Mouse (Mus musculus) liver, embryonic 16.5 days (tissue): ENCODE data around the gene Grk2. TPM values are rescaled to one million over a fixed set of nuclear protein-coding genes. Genes with fewer than 3 reads are reported as not detected.

Source experiments
- ATAC-seq: fragments of 200-750 bp; cut with Nextera tagmentation; 2 replicates; pipeline ENCODE4 v1.8.0; 2017; ENCODE audit warnings: low read depth, mild to moderate bottlenecking, moderate number of reproducible peaks, moderate library complexity
- H3K27ac ChIP-seq: fragments of 300-500 bp; sonication (generic); 2 replicates; pipeline ENCODE4 v1.5.1; 2014; ENCODE audit warnings: mild to moderate bottlenecking, low read length
- H3K27me3 ChIP-seq: fragments of 300-500 bp; sonication (generic); 2 replicates; pipeline ENCODE4 v1.6.1; 2014; ENCODE audit warnings: low read depth, low read length, mixed read lengths; ENCODE audit not compliant: control insufficient read depth, insufficient read depth
- H3K36me3 ChIP-seq: fragments of 300-500 bp; sonication (generic); 2 replicates; pipeline ENCODE4 v1.6.1; 2014; ENCODE audit warnings: mild to moderate bottlenecking; ENCODE audit not compliant: control insufficient read depth, insufficient read depth
- H3K4me1 ChIP-seq: fragments of 300-500 bp; sonication (generic); 2 replicates; pipeline ENCODE4 v1.6.1; 2014; ENCODE audit warnings: low read depth, low read length, mixed read lengths; ENCODE audit not compliant: control insufficient read depth
- H3K4me2 ChIP-seq: fragments of 300-500 bp; sonication (generic); 2 replicates; pipeline ENCODE4 v1.6.1; 2014; ENCODE audit warnings: low read depth, low read length, mixed read lengths
- H3K4me3 ChIP-seq: fragments of 300-500 bp; sonication (generic); 2 replicates; pipeline ENCODE4 v1.5.1; 2014; ENCODE audit warnings: low read depth, mild to moderate bottlenecking, low read length
- H3K9ac ChIP-seq: fragments of 300-500 bp; sonication (generic); 2 replicates; pipeline ENCODE4 v1.6.1; 2014; ENCODE audit warnings: low read depth, low read length
- H3K9me3 ChIP-seq: fragments of 300-500 bp; sonication (generic); replicated peaks from 2 replicates; pipeline ENCODE4 v1.6.1; 2016; ENCODE audit warnings: low read length; ENCODE audit not compliant: control insufficient read depth
- WGBS: fragments of 180-500 bp; shearing (Covaris S2); extraction: QIAGEN DNeasy Blood & Tissue Kit; methylation state at CpG from one replicate; pipeline ENCODE4 v1.1.7; 2014; ENCODE audit not compliant: insufficient replicate concordance; 5-methylcytosine and 5-hydroxymethylcytosine counted together
- polyA plus RNA-seq: library from polyadenylated mRNA; unstranded; fragments of >200 nt; fragmentation: Nextera tagmentation; extraction: Ambion mirVana; gene quantifications from 2 replicates; pipeline ENCODE4 v1.2.1, GENCODE M21; 2015

The Grk2 gene
- polyA plus RNA-seq, 1 experiment from 2014 or later = 9.5 TPM

- no peak for ATAC-seq
- Histone ChIP-seq H3K9me3 (no peaks in the 10 kb centered on the region), H3K27ac (peak overlapping the region; percentile 83), H3K4me2 (peak overlapping the region; percentile 30), H3K36me3 (no peaks in the 10 kb centered on the region), H3K27me3 (no peaks in the 10 kb centered on the region), H3K9ac (0 out of 2 replicates have a peak overlapping the region, but pooled peaks have one; percentile 3), H3K4me1 (peaks cover 60% of the 10 kb centered on the region), H3K4me3 (peak overlapping the region; percentile 27; the same call in 1 of the 2 replicates)
- WGBS = 40% methylated on average over 11 of the region's 11 CpGs
These were observed 4.9 kb downstream of the Grk2 start for GRCm38 (mm10) chr19:4300852-4301734.

GRCm38 (mm10) chr19:4300271-4300704, 5.7 kb downstream of the Grk2 start:
- Histone ChIP-seq H3K27me3 (no peaks in the 10 kb centered on the region), H3K4me2 (peak overlapping the region; percentile 30), H3K27ac (peak overlapping the region; percentile 83), H3K9me3 (no peaks in the 10 kb centered on the region), H3K4me1 (peaks cover 64% of the 10 kb centered on the region), H3K36me3 (no peaks in the 10 kb centered on the region; the same call in 1 of the 2 replicates), H3K9ac (no peak overlapping the region), H3K4me3 (no peak overlapping the region)
- ATAC-seq = peak; percentile 59
- 16% methylated on average over 7 of the region's 7 CpGs for WGBS

- no peaks in the 10 kb centered on the region for H3K9me3 ChIP-seq
- no peak overlapping the region for H3K4me3 ChIP-seq
- peak overlapping the region; percentile 28 for H3K4me2 ChIP-seq
- peaks cover 58% of the 10 kb centered on the region for H3K4me1 ChIP-seq
- H3K36me3 ChIP-seq = no peaks in the 10 kb centered on the region; the same call in 1 of the 2 replicates
- no peaks in the 10 kb centered on the region for H3K27me3 ChIP-seq
- H3K27ac ChIP-seq = peak overlapping the region; percentile 83
- no peak overlapping the region for H3K9ac ChIP-seq
- WGBS = 38% methylated on average over 6 of the region's 6 CpGs
- ATAC-seq = no peak
These were observed 6.3 kb downstream of the Grk2 start for GRCm38 (mm10) chr19:4299574-4300270.

- peaks cover 52% of the 10 kb centered on the region for H3K4me1 ChIP-seq
- no peak overlapping the region for H3K4me3 ChIP-seq
- H3K36me3 ChIP-seq = no peaks in the 10 kb centered on the region; the same call in 1 of the 2 replicates
- WGBS = 69% methylated on average over 7 of the region's 7 CpGs
- H3K9me3 ChIP-seq = no peaks in the 10 kb centered on the region
- H3K4me2 ChIP-seq = peak overlapping the region; percentile 28
- H3K27me3 ChIP-seq = no peaks in the 10 kb centered on the region
- no peak for ATAC-seq
- peak overlapping the region; percentile 83 for H3K27ac ChIP-seq
- H3K9ac ChIP-seq = no peak overlapping the region
These were observed 6.9 kb downstream of the Grk2 start for GRCm38 (mm10) chr19:4299126-4299525.

- Histone ChIP-seq H3K36me3 (no peaks in the 10 kb centered on the region; the same call in 1 of the 2 replicates), H3K4me3 (no peak overlapping the region), H3K27ac (no peak overlapping the region; the same call in 1 of the 2 replicates), H3K9me3 (no peaks in the 10 kb centered on the region), H3K4me1 (peaks cover 48% of the 10 kb centered on the region), H3K27me3 (no peaks in the 10 kb centered on the region), H3K4me2 (peak overlapping the region; percentile 28; the same call in 1 of the 2 replicates), H3K9ac (no peak overlapping the region)
- no peak for ATAC-seq
- WGBS = 65% methylated on average over 17 of the region's 17 CpGs
These were observed 7.5 kb downstream of the Grk2 start for GRCm38 (mm10) chr19:4298322-4299121.

- no peak for ATAC-seq
- no peak overlapping the region for H3K4me2 ChIP-seq
- 71% methylated on average over 5 of the region's 5 CpGs for WGBS
- no peak overlapping the region for H3K9ac ChIP-seq
- peak overlapping the region; percentile 27; the same call in 1 of the 2 replicates for H3K27ac ChIP-seq
- H3K36me3 ChIP-seq = no peaks in the 10 kb centered on the region; the same call in 1 of the 2 replicates
- H3K4me3 ChIP-seq = no peak overlapping the region
- peaks cover 45% of the 10 kb centered on the region for H3K4me1 ChIP-seq
- H3K9me3 ChIP-seq = no peaks in the 10 kb centered on the region
- no peaks in the 10 kb centered on the region for H3K27me3 ChIP-seq
These were observed 8.2 kb downstream of the Grk2 start for GRCm38 (mm10) chr19:4297851-4298250.

GRCm38 (mm10) chr19:4296611-4297010, 9.4 kb downstream of the Grk2 start:
- H3K4me1 ChIP-seq = peaks cover 38% of the 10 kb centered on the region
- no peak overlapping the region for H3K4me2 ChIP-seq
- 54% methylated on average over 2 of the region's 2 CpGs for WGBS
- H3K9ac ChIP-seq = 0 out of 2 replicates have a peak overlapping the region, but pooled peaks have one; percentile 5
- H3K4me3 ChIP-seq = no peak overlapping the region
- ATAC-seq = no peak
- peak overlapping the region; percentile 6; the same call in 1 of the 2 replicates for H3K27ac ChIP-seq
- H3K9me3 ChIP-seq = no peaks in the 10 kb centered on the region
- H3K36me3 ChIP-seq = peaks cover 9% of the 10 kb centered on the region
- H3K27me3 ChIP-seq = no peaks in the 10 kb centered on the region

GRCm38 (mm10) chr19:4295391-4295790, 10.6 kb downstream of the Grk2 start:
- 70% methylated on average over 4 of the region's 4 CpGs for WGBS
- no peak for ATAC-seq
- no peak overlapping the region for H3K27ac ChIP-seq

More at GRCm38 (mm10) chr19:4295391-4295790, 10.6 kb downstream of the Grk2 start:
- peaks cover 20% of the 10 kb centered on the region for H3K36me3 ChIP-seq
- H3K4me2 ChIP-seq = no peak overlapping the region
- H3K27me3 ChIP-seq = no peaks in the 10 kb centered on the region
- no peak overlapping the region for H3K9ac ChIP-seq
- peaks cover 27% of the 10 kb centered on the region for H3K4me1 ChIP-seq
- no peaks in the 10 kb centered on the region for H3K9me3 ChIP-seq
- H3K4me3 ChIP-seq = no peak overlapping the region
